ENCODE assay signal across 30 mouse cellular contexts in the genomic region with DNA sequence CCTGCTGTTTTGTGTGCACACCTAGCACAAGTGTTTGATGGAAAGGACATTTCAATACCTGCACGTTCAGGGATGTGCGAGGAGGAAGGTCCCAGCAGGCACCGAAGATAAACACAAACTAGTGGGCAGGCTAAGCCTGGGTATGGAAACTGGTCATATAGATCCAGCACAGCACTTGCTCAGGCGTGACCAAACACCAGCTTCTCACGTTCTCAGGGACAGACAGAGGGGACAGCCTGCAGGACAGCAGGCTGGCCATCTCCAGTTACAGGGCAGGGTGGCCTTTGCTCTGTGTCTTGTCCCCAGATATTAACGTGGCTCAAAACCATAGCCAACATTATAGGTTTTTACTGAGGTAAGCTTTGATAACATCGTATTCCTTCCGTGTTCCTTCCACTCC.
"Had no signal": no experiment of that assay in that cellular context is flagged by ENCODE, and none has a peak within 500 bp of the region (broad histone marks: within the 10 kb centered on the region; RNA-seq: fewer than 3 reads in every experiment).

No protein-coding gene starts in this region.

- H3K36me3 ChIP-seq: limb, embryonic 10.5 days; limb, embryonic 12.5 days; limb, embryonic 13.5 days; limb, embryonic 15.5 days; liver, embryonic 12.5 days; liver, embryonic 13.5 days; liver, embryonic 15.5 days; lung, embryonic 15.5 days; midbrain, embryonic 10.5 days; midbrain, embryonic 12.5 days; midbrain, embryonic 13.5 days; neural tube, embryonic 12.5 days had no signal

- H3K4me1 ChIP-seq: limb, embryonic 15.5 days; liver, embryonic 12.5 days; liver, embryonic 13.5 days; liver, embryonic 15.5 days; lung, embryonic 15.5 days; megakaryocyte, embryonic 14.5 days; midbrain, embryonic 12.5 days; neural tube, embryonic 12.5 days had no signal

- H3K9me3 ChIP-seq: limb, embryonic 10.5 days; limb, embryonic 12.5 days; limb, embryonic 13.5 days; limb, embryonic 15.5 days; liver, embryonic 12.5 days; liver, embryonic 13.5 days; liver, embryonic 15.5 days; lung, embryonic 15.5 days; midbrain, embryonic 10.5 days; midbrain, embryonic 12.5 days; midbrain, embryonic 13.5 days; neural tube, embryonic 12.5 days had no signal

- H3K4me2 ChIP-seq: limb, embryonic 12.5 days; limb, embryonic 13.5 days; limb, embryonic 15.5 days; liver, embryonic 11.5 days; liver, embryonic 12.5 days; liver, embryonic 13.5 days; liver, embryonic 15.5 days; lung, embryonic 14.5 days; lung, embryonic 15.5 days; midbrain, embryonic 12.5 days; midbrain, embryonic 13.5 days; neural tube, embryonic 12.5 days had no signal

- H3K27ac ChIP-seq: limb, embryonic 10.5 days; limb, embryonic 12.5 days; limb, embryonic 13.5 days; limb, embryonic 15.5 days; liver, embryonic 12.5 days; liver, embryonic 13.5 days; liver, embryonic 14.5 days; liver, embryonic 15.5 days; lung, embryonic 15.5 days; macrophage; midbrain, embryonic 10.5 days; midbrain, embryonic 12.5 days; midbrain, embryonic 13.5 days; neural tube, embryonic 12.5 days had no signal

- DNase-seq: left cerebral cortex, postnatal 4 days; liver; liver, embryonic 13.5 days; liver, postnatal 0 days; lung, adult 18-20 months; lung, adult 2 months; lung, embryonic 14.5 days; lung, postnatal 10 days; lung, postnatal 14 days; lung, postnatal 36 days; lung, postnatal 4 days; midbrain, embryonic 14.5 days had no signal

- H3K9ac ChIP-seq: limb, embryonic 12.5 days; limb, embryonic 13.5 days; limb, embryonic 15.5 days; liver, embryonic 12.5 days; liver, embryonic 13.5 days; liver, embryonic 14.5 days; liver, embryonic 15.5 days; liver, postnatal 0 days; lung, embryonic 14.5 days; lung, embryonic 15.5 days; midbrain, embryonic 12.5 days; midbrain, embryonic 13.5 days; neural tube, embryonic 12.5 days had no signal

- H3K4me3 ChIP-seq: limb, embryonic 10.5 days; limb, embryonic 12.5 days; limb, embryonic 13.5 days; limb, embryonic 15.5 days; liver, embryonic 12.5 days; liver, embryonic 13.5 days; liver, embryonic 15.5 days; lung, embryonic 15.5 days; megakaryocyte, embryonic 14.5 days; midbrain, embryonic 10.5 days; midbrain, embryonic 12.5 days; midbrain, embryonic 13.5 days; myocyte; neural tube, embryonic 12.5 days had no signal

- ATAC-seq: liver, embryonic 12.5 days; liver, postnatal 0 days; lung, postnatal 0 days; midbrain, embryonic 16.5 days had no signal

- H3K27me3 ChIP-seq: limb, embryonic 12.5 days; limb, embryonic 13.5 days; limb, embryonic 15.5 days; liver, embryonic 12.5 days; liver, embryonic 13.5 days; liver, embryonic 15.5 days; lung, embryonic 15.5 days; megakaryocyte, embryonic 14.5 days; midbrain, embryonic 12.5 days; midbrain, embryonic 13.5 days; neural tube, embryonic 12.5 days had no signal
